9 mouse cellular contexts compared by ENCODE assay signal in genomic region chr5:30343107-30343506, GRCm38 (mm10).
DNase-seq lines count a peak whose midpoint lies in the region; ATAC-seq and TF ChIP-seq lines count a peak whose summit lies in the region.
"Had no signal": no experiment of that assay in that cellular context is flagged by ENCODE, and none has a peak within 500 bp of the region (broad histone marks: within the 10 kb centered on the region; RNA-seq: fewer than 3 reads in every experiment).

No protein-coding gene starts in this region.

- DNase-seq in 3T3-L1 (ENCODE audit: low read depth, low spot score): peak; percentile 67
- peak; percentile 86 for DNase-seq in embryo, embryonic 11 days
- DNase-seq in kidney, postnatal 0 days (ENCODE audit: low spot score): peak; percentile 83
- peak; percentile 73 for DNase-seq in liver
- peak; percentile 80 for DNase-seq in naive thymus-derived CD4-positive, alpha-beta T cell, adult 2 months (ENCODE audit: low read depth)
- peak; percentile 87 for DNase-seq in stomach, postnatal 0 days (ENCODE audit: low spot score)

- peak overlapping the region; percentile 30 for H3K4me3 ChIP-seq in heart, embryonic 13.5 days
- peak overlapping the region; percentile 10; the same call in 1 of the 2 replicates for H3K4me3 ChIP-seq in kidney, postnatal 0 days (replicated peaks; ENCODE audit: low read depth, low read length)
- peak overlapping the region; percentile 4; the same call in 1 of the 2 replicates for H3K4me3 ChIP-seq in stomach, postnatal 0 days (ENCODE audit: low read depth, low read length)
- H3K4me3 ChIP-seq: erythroblast, embryonic 14.5 days had no signal

- TF ChIP-seq EP300 in stomach, postnatal 0 days (optimal IDR thresholded peaks at IDR 0.05): no peak

- ATAC-seq in activated CD4-positive, CD25-positive, alpha-beta regulatory T cell, adult 4 months: peak; percentile 71
- no peak for ATAC-seq in heart, embryonic 13.5 days (ENCODE audit: extremely low read depth, insufficient number of reproducible peaks, low FRiP score, low TSS enrichment)
- ATAC-seq in kidney, postnatal 0 days (replicated peaks; ENCODE audit: low FRiP score, low read depth): peak; percentile 77; the same call in 1 of the 2 replicates
- peak; percentile 84 for ATAC-seq in stomach, postnatal 0 days (ENCODE audit: low FRiP score, low TSS enrichment)

- no peak overlapping the region; the same call in 1 of the 2 replicates for H3K9ac ChIP-seq in heart, embryonic 13.5 days
- no peak overlapping the region for H3K9ac ChIP-seq in kidney, postnatal 0 days (ENCODE audit: low read depth, low read length)
- H3K9ac ChIP-seq in stomach, postnatal 0 days (ENCODE audit: low read length): no peak overlapping the region

- H3K4me1 ChIP-seq in heart, embryonic 13.5 days: peaks cover 6% of the 10 kb centered on the region; the same call in 1 of the 2 replicates
- H3K4me1 ChIP-seq in kidney, postnatal 0 days (replicated peaks; ENCODE audit: insufficient read depth, low read length): no peaks in the 10 kb centered on the region
- H3K4me1 ChIP-seq in stomach, postnatal 0 days (replicated peaks; ENCODE audit: control insufficient read depth, insufficient read depth): no peaks in the 10 kb centered on the region

- peaks cover 21% of the 10 kb centered on the region for H3K27me3 ChIP-seq in heart, embryonic 13.5 days (replicated peaks)
- H3K27me3 ChIP-seq in kidney, postnatal 0 days (ENCODE audit: insufficient read depth, low read length): no peaks in the 10 kb centered on the region
- H3K27me3 ChIP-seq in stomach, postnatal 0 days (ENCODE audit: control insufficient read depth, insufficient read depth, low read length): no peaks in the 10 kb centered on the region

- TF ChIP-seq CTCF in kidney, postnatal 0 days (IDR thresholded peaks at IDR 0.05; ENCODE audit: low read depth): peak; percentile 94
- peak; percentile 97 for TF ChIP-seq CTCF in stomach, postnatal 0 days (IDR thresholded peaks at IDR 0.05; ENCODE audit: low read depth)

- H3K9me3 ChIP-seq in heart, embryonic 13.5 days: no peaks in the 10 kb centered on the region
- H3K9me3 ChIP-seq in kidney, postnatal 0 days (replicated peaks; ENCODE audit: low read length): no peaks in the 10 kb centered on the region
- H3K9me3 ChIP-seq in stomach, postnatal 0 days (ENCODE audit: control insufficient read depth, low read length): no peaks in the 10 kb centered on the region

- no peak overlapping the region for H3K27ac ChIP-seq in heart, embryonic 13.5 days (replicated peaks)
- H3K27ac ChIP-seq in kidney, postnatal 0 days: no peak overlapping the region
- H3K27ac ChIP-seq in stomach, postnatal 0 days (replicated peaks): no peak overlapping the region

- WGBS in heart, embryonic 13.5 days: 3% methylated on average over 9 of the region's 9 CpGs
- WGBS in kidney, postnatal 0 days: under 1% methylated on average over 9 of the region's 9 CpGs
- 2% methylated on average over 9 of the region's 9 CpGs for WGBS in stomach, postnatal 0 days

- H3K36me3 ChIP-seq in heart, embryonic 13.5 days: no peaks in the 10 kb centered on the region
- no peaks in the 10 kb centered on the region for H3K36me3 ChIP-seq in kidney, postnatal 0 days (ENCODE audit: insufficient read depth, low read length)
- no peaks in the 10 kb centered on the region for H3K36me3 ChIP-seq in stomach, postnatal 0 days (ENCODE audit: control insufficient read depth, insufficient read depth, low read length)

- peak overlapping the region; percentile 66 for H3K4me2 ChIP-seq in heart, embryonic 13.5 days
- peak overlapping the region; percentile 44 for H3K4me2 ChIP-seq in kidney, postnatal 0 days (ENCODE audit: low read length)
- peak overlapping the region; percentile 44 for H3K4me2 ChIP-seq in stomach, postnatal 0 days (replicated peaks; ENCODE audit: low read depth)
